Mouse (Mus musculus) CD4-positive, CD25-positive, alpha-beta regulatory T cell, adult 2 months (primary cell): ENCODE results near the gene Vmn1r199.
"Not testable (repeated sequence)": the region's sequence is repeated elsewhere in the genome, so short reads cannot be mapped to it uniquely, and the experiment has no call there.

Experiments used
- DNase-seq: peaks from one replicate; pipeline ENCODE4 v3.0.0-alpha.2; 2012; ENCODE audit warnings: low read depth, low spot score

Gene Vmn1r199

DNA sequence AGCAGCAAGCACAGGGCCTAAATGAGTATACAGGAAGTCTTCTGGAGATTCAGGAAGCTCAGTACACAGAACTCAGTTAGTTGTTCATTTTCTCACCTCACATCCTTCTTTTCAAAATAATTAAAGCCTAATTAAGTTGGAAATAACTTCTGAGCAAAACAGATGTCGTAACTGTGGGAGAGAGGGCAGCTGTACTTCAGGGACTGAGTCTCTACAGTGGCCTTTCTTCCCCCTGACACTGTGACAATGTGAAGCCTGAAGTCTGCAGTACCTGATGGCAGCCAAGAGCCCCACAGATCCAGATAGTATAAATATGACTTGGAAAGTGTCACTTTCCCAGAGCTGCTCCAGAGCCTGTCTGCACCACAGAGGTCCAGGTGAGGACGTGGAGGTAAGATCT lies at the start of gene Vmn1r199:
Gene Vmn1r199, plus strand, starts transcription at position 301 of the 400 bp plus-strand sequence.
- no peak for DNase-seq

DNA sequence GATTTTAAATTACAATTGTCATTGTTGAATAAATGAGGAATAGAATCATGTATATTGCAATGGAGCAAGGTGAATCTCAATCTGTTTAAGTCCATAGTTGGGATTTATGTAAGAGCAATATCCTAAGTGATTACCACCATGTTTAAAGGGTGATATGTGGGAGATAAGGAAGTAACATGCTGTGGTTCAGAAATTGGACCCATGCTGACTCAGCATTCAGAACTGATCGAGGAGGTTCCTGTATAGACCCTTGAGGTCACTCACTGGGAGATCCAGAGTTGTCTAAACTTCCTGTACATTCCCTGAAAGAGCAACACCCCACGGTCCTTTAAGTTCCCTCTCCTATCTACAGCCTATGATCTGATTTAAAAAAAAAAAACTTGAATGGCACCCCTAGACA lies 46.3 kb upstream of the Vmn1r199 start:
- DNase-seq = no peak

GRCm38 (mm10) chr13:22335565-22335964 lies 44.1 kb upstream of the Vmn1r199 start:
- DNase-seq = no peak

- no peak for DNase-seq
Observed at GRCm38 (mm10) chr13:22350064-22350463, 29.6 kb upstream of the Vmn1r199 start, which contains the start of gene Vmn1r198. Vmn1r198 (plus strand) TSS chr13:22350364.

DNA sequence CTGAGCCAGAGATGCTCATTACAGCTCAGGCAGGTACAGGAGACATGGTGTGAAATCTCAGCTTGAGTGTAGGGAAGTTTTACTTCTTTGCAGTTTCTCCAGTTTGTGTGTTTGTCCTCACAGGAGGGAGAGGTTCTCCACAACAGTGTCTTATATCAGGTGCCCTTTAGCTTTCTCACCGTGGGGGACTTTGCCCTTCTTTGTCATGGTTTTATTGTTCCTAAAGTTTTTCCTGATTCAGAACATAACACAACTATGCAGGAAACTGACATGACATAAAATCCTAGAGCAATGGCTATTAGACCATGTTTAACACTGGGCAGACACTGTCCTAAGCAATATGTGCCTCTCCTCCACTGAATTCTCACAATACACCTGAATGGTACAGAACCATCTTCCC lies 28.8 kb upstream of the Vmn1r199 start:
- no peak for DNase-seq

DNA sequence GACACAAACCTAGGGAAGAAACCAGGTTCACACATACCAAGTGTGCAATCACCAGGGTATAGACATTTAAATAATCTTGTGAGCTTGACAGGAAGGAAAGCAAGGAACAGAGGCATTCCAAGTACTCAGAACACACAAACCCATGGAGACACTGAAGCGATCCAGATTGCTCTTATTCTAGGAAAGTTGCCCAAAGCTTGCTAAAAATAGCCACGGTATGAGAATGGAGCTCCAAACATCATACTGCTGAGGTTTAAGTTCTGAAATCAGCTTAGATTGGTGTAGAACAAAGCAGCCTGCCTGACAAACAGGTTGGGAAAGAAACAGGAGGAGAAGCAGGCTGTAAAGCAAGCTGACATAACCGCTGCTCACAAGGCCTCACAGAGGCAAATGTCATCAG lies 1.5 kb downstream of the Vmn1r199 start:
- DNase-seq = not testable (repeated sequence)

GRCm38 (mm10) chr13:22383401-22383800 lies 3.8 kb downstream of the Vmn1r199 start:
- no peak for DNase-seq

GRCm38 (mm10) chr13:22387050-22387449 lies 7.4 kb downstream of the Vmn1r199 start:
- DNase-seq = no peak

DNA sequence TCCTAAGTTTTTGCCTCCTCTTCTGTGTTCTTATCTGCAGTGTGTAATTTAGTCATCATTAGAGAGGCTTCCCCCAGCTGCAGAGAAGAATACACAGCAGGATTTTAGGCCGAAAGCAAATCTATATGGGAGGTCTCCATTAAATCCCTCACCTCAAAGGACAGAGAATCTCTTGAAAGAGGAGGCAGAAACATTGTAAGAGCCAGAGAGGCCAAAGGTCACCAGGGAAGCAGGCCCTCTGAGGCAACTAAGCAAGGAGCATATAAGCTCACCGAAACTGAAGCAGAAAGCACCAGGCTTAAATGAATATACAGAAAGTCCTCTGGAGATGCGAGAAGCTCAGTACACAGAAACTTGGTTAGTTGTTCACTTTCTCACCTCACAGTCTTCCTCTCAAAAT lies 10.5 kb downstream of the Vmn1r199 start, which contains the start of gene Vmn1r200:
Gene Vmn1r200, plus strand, starts transcription at position 301 of the 400 bp plus-strand sequence.
- DNase-seq = no peak

DNA sequence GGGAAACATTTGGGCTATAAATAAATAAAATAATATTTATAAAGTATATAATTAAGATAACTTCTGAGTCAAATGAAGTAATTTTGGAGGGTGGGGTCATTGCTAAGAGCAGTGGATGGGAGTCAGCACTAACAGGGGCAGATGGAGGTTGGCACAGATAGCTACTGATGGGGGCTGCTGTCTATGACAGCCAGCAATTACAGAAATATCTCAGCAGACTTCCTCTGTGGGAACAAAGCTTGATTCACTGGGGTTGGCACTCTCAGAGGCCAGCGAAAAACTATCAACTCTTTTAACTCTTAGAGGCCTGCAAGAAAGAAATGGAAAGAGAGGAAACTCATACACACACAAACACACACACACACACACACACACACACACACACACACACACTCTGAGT lies 23.4 kb downstream of the Vmn1r199 start:
- DNase-seq = no peak
